Mouse (Mus musculus) adrenal gland, postnatal 36 days (tissue): Measurements from ENCODE around the gene Poglut1. TPM values are rescaled to one million over a fixed set of nuclear protein-coding genes. Genes with fewer than 3 reads are reported as not detected.
A peak's percentile ranks its signal among the peaks of the same experiment; 100 is the strongest.
"Not testable (repeated sequence)": the region's sequence is repeated elsewhere in the genome, so short reads cannot be mapped to it uniquely, and the experiment has no call there.

Experiments used
- DNase-seq, 2 experiments: peaks; one replicate each; pipeline ENCODE4 v3.0.0; 2021; ENCODE audit warnings: mixed read lengths in 1 of 2
- total RNA-seq, 2 experiments: library from RNA; stranded (reverse); gene quantifications; 2 replicates each; pipeline ENCODE4 v1.2.3; 2021

Poglut1 gene
- total RNA-seq, 2 experiments from 2014 or later, result 31.3 to 31.7 TPM

GRCm38 (mm10) chr16:38536544-38537146 is 13.4 kb downstream of the Poglut1 start:
- DNase-seq, result peak; percentile 74 to 83

- no peak for DNase-seq
These were observed 23.8 kb downstream of the Poglut1 start for GRCm38 (mm10) chr16:38526264-38526663.

GRCm38 (mm10) chr16:38522129-38523084 is 27.7 kb downstream of the Poglut1 start, which contains the start of gene Timmdc1:
Timmdc1 (minus strand) TSS chr16:38522663.
- peak; percentile 97 to 98 for DNase-seq

DNA sequence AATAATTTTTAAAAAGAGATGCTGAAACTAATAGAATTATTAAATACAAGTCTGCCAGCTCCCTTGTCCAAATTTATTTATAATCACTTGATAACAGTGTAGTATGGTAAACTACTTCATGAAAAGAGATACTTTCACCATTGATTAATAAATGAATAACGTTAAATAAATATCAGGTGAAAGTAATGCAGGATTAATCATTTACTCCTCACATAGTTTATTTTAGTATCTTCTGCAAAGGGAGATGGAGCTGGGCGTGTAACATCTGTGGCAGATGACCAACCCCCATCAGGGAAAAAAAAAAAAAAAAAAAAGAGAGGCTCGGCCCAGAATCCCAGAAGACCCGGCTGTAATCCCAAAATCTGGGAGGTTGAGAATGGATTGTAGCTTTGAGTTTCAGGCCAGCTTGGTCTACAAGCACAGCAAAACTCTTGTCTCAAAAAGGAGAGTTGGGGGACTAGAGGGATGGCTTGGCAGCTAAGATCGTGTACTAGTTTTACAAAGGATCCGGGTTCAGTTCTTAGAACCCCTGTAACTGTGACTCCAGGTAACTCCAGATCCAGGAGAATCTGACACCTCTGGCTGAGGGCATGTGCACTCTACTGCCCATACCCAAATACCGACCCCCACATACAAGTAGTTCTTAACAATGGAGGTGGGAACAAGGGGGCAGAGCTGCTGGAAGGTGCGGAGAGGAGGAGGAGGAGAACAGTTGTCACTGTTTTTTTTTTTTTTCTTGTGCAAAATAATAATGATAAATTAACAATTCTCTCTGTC is 28.7 kb downstream of the Poglut1 start:
- no peak for DNase-seq

GRCm38 (mm10) chr16:38519140-38519539 is 30.9 kb downstream of the Poglut1 start:
- DNase-seq, result no peak

GRCm38 (mm10) chr16:38510846-38511245 is 39.2 kb downstream of the Poglut1 start:
- no peak for DNase-seq

DNA sequence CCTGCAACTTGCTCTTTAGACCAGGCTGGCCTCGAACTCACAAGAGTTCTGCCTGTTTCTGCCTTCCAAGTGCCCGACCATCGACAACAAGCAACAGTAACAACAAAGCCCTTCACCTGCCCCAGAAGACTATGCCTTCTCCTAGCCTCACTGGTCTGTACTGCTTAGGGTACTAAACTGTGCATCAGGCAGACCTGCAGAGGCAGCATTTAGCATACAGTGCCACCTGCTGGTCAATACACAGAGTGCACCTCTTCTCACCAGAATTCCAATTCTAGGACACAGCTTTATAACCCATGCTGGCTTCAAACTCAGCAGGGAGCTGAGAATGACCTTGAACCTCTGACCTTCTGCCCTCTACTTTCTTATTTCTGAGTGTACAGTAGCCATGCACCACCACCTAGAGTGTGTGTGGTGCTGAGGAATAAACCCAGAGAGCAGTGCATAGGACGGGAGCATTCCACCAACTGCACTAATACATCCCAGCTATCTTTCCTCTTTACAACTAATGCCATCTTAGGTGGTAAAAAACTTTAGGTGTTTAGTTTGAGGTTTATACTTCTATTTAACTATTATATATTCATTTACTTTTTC is 43.9 kb downstream of the Poglut1 start:
- peak; percentile 67 to 69 for DNase-seq

GRCm38 (mm10) chr16:38503528-38503927 is 46.5 kb downstream of the Poglut1 start:
- no peak for DNase-seq

GRCm38 (mm10) chr16:38502469-38502868 is 47.6 kb downstream of the Poglut1 start:
- DNase-seq, result peak in 1 of 2 experiments; percentile 30

DNA sequence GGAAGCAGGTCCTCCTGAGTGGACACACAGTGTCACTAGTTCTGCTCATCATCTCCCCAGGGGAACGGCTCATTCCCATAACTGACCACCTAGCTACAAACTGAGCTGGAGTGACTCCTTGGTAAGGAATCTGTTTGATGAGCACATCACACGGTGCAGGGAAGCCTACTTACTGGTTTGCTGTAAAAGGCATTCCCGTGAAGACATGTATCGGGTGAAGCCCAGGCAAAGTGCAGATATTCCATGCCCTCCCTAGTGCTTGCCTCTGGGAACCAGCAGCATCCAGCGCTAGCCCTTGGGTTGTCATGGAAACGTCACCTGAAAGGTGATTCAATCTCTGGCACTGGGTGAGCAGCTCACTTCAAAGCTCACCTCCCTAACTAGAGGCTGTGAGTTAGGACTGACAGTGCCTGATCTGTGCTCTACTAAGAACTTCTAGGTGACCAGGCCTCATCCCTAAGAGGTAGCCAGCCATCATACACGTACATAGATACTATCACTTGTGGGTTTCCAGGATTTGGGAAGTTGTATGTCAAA is 53.4 kb downstream of the Poglut1 start:
- DNase-seq, result no peak

DNA sequence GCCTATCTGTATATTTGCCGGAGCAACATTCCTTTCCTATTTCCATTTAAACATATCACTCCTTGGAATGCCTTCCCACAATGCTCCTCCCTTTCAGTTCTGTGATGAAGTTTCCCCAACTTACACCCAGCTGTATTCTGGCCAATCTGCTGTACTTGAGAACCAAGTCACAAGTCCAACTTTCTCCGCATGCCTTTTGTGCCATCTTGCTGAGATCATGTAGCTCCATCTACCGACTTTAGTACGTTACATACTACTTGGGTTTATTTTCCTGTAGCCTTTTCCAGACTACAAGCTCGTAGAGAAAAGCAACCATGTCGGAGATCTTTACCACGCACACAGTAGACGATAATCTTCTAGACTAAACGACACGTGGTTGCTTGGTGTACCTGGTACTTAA is 56.2 kb downstream of the Poglut1 start:
- DNase-seq, result no peak

DNA sequence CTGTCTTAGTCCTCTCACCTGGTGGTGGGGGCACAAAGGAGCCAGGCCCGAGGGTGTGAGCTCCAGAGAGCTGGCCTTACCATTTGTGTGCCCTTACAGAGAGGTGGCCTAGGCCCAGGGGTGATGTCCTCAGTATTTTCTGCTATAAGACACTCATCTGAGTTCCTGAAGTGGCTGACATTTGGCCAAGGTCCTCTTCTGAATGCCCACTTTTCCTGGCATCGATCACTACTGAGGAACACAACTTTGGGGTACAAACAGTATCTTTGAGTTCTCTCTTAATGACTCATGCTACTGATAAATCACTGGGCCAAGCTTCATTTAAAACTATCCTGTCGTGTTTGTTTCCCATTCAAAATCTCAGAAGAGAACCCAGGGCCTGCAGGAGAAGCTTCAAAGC is 57.5 kb downstream of the Poglut1 start:
- peak in 1 of 2 experiments; percentile 41 for DNase-seq

DNA sequence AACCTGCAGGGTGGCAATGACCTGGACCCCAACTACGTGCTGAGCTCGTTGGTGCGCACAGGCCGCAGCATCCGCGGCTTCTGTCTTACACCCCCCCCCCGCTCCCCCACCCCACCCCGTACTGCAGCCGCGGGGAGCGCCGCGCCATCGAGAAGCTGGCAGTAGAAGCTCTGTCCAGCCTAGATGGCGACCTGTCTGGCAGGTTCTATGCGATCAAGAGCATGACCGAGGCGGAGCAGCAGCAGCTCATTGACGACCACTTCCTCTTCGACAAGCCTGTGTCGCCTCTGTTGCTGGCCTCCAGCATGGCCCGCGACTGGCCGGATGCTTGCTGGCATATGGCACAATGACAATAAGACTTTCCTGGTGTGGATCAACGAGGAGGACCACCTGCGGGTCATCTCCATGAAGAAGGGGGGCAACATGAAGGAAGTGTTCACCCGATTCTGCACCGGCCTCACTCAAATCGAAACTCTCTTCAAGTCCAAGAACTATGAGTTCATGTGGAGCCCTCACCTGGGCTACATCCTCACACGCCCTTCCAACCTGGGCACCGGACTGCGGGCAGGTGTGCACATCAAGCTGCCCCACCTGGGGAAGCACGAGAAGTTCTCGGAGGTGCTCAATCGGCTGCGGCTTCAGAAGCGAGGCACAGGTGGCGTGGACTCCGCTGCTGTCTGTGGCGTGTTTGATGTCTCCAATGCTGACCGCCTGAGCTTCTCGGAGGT is 66.3 kb downstream of the Poglut1 start:
- DNase-seq, result no peak

- DNase-seq, result peak; percentile 59 to 61
These were observed 67.1 kb downstream of the Poglut1 start for GRCm38 (mm10) chr16:38482780-38483562.

DNA sequence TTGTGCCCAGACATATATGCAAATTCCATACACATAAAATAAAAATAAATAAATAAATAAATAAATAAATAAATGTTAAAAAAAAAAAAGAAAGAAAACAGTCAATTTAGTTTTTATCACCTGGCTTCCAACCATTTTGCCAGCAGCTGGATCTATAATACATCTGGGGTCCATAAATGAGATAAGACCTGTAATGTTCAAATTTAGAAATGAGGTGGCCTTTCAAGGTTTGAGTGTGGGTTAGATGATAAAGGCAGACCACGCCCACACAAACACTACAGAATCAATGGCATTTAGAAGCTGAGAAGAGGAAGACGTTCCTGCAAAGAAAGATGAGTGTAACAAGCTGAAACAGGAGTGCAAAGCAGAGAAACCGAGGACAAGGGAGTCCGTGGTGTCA is 68.7 kb downstream of the Poglut1 start:
- no peak for DNase-seq

DNA sequence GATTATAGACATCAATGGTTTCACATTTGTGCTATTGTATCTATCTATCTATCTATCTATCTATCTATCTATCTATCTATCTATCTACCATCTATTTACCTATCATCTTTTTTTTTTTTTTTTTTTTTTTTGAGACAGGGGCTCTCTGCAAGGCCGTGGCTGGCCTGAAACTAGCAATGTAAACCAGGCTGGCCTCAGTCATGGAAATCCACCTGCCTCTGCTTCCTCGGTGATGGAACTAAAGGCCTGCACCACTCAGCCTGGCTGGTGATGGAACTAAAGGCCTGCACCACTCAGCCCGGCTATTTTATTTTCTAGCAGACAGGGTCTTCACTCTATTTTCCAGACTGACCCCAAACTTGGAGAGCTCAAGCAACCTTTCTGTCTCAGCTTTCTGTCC is 71.8 kb downstream of the Poglut1 start:
- no peak for DNase-seq

DNA sequence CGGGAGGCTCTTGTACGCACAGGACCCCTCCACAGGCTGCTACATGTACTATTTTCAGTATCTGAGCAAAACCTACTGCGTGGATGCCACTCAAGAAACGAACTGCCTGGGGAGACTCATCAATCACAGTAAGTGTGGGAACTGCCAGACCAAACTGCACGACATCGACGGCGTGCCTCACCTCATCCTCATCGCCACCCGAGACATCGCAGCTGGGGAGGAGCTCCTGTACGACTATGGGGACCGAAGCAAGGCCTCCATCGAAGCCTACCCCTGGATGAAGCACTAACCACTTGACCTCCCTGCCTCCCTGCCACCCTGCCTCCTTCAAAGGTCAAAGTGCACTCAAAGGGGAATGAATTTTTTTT is 72.8 kb downstream of the Poglut1 start:
- DNase-seq, result not testable (repeated sequence)

DNA sequence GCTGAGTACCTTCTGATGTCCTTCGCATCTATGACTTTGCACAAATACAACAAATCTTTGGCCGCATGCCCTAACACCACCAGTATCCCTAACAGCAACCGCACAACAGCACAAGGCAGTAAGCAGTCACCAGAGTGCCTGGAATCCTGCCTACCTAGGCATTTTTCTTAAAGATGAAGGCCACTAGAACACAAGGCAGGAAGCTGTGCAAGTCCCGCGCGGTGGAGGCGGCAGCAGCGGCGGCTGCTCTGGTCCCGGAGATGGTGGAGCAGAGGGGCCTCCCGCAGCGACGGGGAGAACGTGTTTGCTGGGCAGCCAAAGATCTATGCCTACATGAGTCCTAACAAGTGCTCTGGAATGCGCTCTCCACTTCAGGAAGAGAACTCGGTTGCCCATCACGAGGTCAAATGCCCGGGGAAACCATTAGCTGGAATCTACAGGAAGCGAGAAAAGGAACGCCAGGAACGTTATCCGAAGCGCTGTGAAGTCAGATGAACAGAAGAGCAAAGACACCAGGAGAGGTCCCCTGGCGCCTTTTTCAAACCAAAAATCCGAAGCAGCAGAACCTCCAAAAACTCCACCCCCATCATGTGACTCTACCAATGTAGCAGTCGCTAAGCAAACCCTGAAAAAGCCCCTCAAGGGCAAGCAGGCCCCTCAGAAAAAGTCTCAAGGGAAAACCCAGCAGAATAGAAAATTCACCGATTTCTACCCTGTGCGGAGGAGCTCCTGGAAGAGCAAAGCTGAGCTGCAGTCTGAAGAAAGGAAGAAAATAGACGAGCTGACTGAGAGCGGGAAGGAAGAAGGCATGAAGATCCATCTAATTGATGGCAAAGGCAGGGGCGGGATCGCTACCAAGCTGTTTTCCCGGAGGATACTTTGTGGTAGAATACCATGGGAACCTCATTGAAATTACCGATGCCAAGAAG is 73.5 kb downstream of the Poglut1 start:
- peak; percentile 56 to 66 for DNase-seq

DNA sequence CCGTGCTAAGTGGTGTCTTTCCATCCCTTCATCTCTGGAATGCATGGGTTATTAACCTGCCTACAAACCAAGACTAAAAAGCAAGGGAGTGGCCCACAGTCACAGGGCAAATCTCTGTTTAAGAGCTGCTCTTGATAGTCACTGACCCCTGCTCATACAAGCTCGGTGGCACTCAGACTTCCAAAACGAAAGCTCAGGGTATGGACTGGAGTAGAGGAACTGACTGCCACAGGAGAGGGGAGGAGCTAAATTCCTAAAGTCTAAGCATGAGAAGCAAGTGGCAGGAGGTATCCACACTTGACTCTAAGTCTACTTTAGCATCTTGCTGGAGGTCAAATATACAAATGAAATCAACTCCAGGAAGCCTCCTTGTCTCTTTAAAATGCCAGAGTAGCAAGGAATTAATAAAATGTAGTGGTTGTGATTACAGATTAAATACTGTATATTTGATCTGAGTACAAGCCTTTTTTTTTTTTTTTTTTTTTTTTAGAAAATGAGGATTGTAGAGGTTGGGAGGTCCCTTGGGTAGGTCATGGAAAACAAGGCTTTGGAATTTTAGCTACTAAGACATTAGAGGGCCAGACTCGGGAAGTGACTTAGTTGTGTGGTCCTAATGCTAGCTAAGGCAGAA is 74.3 kb downstream of the Poglut1 start:
- no peak for DNase-seq
